21 mouse cellular contexts compared by ENCODE assay signal in genomic region chr19:53215352-53215751, GRCm38 (mm10).
"Had no signal": no experiment of that assay in that cellular context is flagged by ENCODE, and none has a peak within 500 bp of the region (broad histone marks: within the 10 kb centered on the region; RNA-seq: fewer than 3 reads in every experiment).

No protein-coding gene starts in this region.

- H3K27ac ChIP-seq: kidney, embryonic 15.5 days; left cerebral cortex, adult 2 months; limb, embryonic 12.5 days; liver, embryonic 12.5 days; liver, embryonic 15.5 days; lung, embryonic 15.5 days; midbrain, embryonic 10.5 days; midbrain, embryonic 13.5 days; neural tube, embryonic 13.5 days; stomach, embryonic 15.5 days had no signal

- H3K4me1 ChIP-seq: kidney, embryonic 15.5 days; midbrain, embryonic 10.5 days; midbrain, embryonic 13.5 days; neural tube, embryonic 13.5 days; stomach, embryonic 15.5 days had no signal

- DNase-seq: kidney, adult 8-10 months; kidney, postnatal 10 days; kidney, postnatal 36 days; layer of hippocampus, postnatal 36 days; liver; lung, adult 18-20 months; lung, postnatal 10 days; lung, postnatal 36 days; thymus, postnatal 25 days had no signal

- H3K27me3 ChIP-seq: kidney, embryonic 15.5 days; limb, embryonic 12.5 days; liver, embryonic 12.5 days; liver, embryonic 15.5 days; lung, embryonic 15.5 days; megakaryocyte, embryonic 14.5 days; midbrain, embryonic 13.5 days; neural tube, embryonic 13.5 days; stomach, embryonic 15.5 days had no signal

- H3K4me3 ChIP-seq: kidney, embryonic 15.5 days; left cerebral cortex, adult 2 months; limb, embryonic 12.5 days; liver, embryonic 12.5 days; liver, embryonic 15.5 days; lung, embryonic 15.5 days; megakaryocyte, embryonic 14.5 days; midbrain, embryonic 10.5 days; midbrain, embryonic 13.5 days; myocyte; neural tube, embryonic 13.5 days; stomach, embryonic 15.5 days had no signal

- H3K36me3 ChIP-seq: midbrain, embryonic 13.5 days; neural tube, embryonic 13.5 days; stomach, embryonic 15.5 days had no signal

- H3K9ac ChIP-seq: kidney, embryonic 15.5 days; limb, embryonic 12.5 days; liver, embryonic 12.5 days; liver, embryonic 15.5 days; lung, embryonic 15.5 days; midbrain, embryonic 13.5 days; neural tube, embryonic 13.5 days; stomach, embryonic 15.5 days had no signal
